Mouse (Mus musculus) layer of hippocampus, adult 9-10 months (tissue): ENCODE data around the gene Crybg3.
A peak's percentile ranks its signal among the peaks of the same experiment; 100 is the strongest.

ENCODE experiments used
- DNase-seq: peaks from one replicate; pipeline ENCODE4 v3.0.0; 2022; ENCODE audit warnings: low spot score

Crybg3 gene

DNA sequence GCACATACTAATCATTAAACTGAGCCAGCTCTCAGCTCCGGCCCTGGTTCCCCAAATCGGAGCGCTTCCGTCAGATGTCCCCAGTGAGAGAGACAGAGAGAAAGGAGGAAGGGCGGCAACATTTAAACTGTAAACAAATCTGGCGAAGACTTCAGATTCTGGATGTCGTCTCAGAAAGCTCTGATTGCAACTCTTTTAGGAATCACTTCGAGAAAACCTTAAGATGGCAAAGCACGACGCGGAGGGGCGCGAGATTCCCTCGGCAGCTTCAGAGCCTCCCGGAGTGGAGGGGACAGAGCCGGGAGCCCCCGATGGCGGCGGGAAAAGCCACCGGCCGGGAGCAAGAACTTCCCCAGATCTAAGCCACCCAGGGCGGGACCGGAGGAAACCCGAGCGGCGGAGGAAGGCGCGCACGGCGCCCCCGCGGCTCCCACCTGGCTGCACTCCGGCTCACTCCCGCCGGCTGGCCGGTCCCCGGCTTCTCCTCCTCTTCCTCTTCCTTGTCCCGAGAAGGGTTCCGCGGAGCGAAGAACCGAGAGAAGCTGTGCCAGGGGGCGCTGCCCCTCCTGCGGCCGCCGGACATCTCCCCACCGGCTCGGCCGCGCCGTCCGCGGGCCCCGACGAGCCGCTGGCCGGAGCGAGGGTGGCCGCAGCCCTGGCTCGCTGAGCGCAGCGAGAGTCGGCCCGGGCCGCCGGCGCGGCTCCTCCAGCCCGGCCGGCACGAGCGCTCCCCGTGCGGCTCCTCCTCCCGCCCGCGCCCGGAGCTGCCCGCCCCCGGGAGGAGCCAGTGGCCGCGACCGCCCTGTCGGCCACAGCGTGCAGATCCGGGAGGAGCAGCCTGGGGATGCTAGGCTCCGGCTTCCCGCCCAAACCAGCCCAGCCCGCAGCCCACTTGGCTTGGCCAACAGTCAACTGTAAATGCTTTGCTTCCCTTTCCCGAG lies at the start of gene Crybg3:
TSS of gene Crybg3 (minus strand) at position 669 of the 941 bp plus-strand sequence.
- no peak for DNase-seq

DNA sequence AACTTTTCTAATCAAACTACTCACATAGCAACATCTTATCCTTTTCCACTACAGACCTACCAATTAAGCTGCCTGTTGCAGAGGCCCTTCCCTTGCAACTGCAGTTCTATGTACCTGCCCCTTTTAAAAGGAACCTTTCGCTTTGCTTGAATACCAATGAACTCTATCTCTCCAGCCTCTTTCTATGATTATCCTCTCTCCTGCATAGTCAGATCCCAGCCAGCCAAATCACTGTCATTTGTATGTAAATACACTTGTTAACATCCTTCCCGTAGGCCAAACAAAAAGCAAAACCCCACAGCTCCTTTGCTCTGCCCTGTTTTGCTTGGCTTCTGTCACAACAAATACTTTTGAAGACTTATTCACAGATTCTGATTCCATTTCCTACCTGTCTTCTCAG lies 43.0 kb upstream of the Crybg3 start:
- no peak for DNase-seq

- DNase-seq = no peak
These were observed 39.2 kb upstream of the Crybg3 start for GRCm38 (mm10) chr16:59639985-59640384.

GRCm38 (mm10) chr16:59639102-59639691 lies 38.4 kb upstream of the Crybg3 start, which contains the start of gene Arl6:
Gene Arl6, minus strand, starts transcription at chr16:59639391.
- DNase-seq = peak; percentile 83

DNA sequence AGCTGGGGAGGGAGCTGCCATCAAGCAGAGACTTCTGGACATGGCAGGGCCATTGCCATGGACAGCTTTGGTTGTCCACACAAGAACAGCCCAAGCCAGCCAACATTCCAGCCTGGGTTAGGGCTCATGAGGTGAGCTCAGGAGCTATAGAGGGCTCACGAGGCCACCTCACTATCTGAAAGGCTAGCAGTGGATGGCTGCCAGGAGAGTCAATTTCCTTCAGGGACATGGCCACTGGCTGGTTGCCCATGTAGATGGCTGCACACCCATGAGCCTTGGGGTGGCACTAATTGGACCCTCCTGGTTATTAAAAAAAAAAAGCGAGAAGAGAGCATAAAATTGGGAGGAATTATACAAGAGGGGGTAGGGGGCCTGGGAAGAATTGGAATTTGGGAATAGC lies 33.8 kb upstream of the Crybg3 start:
- DNase-seq = no peak

GRCm38 (mm10) chr16:59621554-59621953 lies 20.8 kb upstream of the Crybg3 start:
- no peak for DNase-seq

GRCm38 (mm10) chr16:59617167-59617566 lies 16.4 kb upstream of the Crybg3 start:
- DNase-seq = peak; percentile 55

DNA sequence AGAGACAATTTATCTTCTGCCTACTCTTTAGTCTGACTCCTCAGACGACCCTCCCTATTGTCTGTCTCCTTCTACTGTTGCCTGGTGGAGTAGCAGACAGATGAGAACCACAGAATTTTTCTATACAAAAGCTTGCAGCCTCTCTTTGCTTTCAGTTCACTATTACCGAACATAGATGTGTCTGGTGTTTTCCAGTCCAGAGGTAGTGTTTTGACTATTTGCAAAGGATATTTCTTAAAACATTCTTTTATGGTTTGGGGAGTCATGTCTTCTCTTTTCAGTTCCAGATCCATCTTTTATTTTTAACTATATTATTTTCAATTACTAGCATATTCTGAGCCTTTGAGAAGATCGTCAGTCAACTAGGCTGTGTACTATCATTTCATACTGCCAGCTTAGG lies 14.9 kb upstream of the Crybg3 start:
- DNase-seq = no peak

- DNase-seq = no peak
These were observed 10.0 kb upstream of the Crybg3 start for GRCm38 (mm10) chr16:59610750-59611149.

DNA sequence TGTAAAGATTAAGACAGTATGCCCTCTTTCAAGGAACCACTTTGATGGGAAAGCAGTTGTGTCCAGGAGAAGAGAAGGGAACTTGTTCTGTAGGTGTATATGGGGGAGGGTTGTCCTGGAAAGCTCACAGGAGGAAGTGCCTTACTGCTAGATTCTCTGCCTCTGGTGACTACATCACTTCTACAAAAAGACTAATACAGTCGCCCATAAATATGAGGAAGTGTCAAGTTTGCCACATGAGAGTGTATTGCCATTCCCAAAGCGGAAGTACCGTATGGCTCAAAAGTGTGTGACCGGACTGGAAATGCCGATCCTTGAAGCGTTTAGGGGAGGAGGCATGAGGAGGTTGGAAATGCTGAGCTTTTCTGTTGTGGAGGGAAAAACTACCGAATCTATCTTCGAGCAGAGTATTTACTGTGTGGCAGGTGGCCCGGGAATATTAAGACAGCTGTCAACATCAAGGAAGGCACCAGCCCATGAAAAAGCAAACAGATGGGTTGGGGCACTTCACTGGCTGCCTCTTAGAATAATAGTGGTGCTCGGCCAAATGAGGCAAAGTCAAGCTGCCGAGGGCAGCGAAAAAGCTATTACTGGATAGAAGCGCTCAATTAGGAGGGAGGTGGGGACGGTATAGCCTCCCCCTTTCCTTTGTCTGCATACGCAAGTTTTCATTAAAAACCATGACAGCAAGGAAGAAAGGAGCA lies 3.5 kb upstream of the Crybg3 start:
- DNase-seq = no peak

- DNase-seq = no peak
These were observed 1.1 kb downstream of the Crybg3 start for GRCm38 (mm10) chr16:59599411-59600265.

DNA sequence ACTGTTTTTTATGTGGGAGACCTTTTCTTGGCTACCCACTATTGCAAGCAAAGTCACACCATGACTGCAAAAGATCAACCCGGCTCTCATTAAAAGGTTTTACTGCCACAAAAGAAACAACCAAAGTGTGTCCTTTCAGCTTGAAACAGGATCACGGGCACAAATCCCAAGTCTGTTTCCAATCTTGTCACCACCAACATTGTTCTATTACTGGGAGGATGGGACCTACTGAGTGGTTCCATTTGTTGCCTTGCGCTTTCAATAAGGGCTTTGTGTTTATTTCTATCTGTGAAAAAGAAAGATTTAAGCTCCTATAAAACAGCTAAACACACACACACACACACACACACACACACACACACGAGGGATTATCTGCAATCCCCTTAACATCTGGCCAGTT lies 1.8 kb downstream of the Crybg3 start:
- no peak for DNase-seq

- no peak for DNase-seq
These were observed 3.5 kb downstream of the Crybg3 start for GRCm38 (mm10) chr16:59597256-59597655.

DNA sequence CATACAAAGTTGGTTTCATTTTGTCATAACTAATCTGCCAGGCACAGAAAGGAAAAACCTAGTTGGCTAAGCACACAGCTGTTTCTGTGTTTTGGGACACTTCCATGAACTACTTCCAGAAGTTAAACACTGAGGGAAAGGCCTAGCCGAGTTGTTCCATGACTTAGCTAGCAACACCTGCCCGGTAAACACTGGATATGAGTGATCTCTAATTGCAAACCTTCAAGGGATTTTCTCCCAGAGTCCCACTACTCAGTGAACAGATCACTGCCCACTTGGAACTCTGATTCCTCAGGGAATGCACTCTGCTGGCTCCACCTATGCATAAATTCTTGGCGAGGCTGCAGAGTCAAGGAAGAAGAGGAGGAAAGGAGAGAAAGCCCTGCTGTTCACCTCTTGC lies 6.1 kb downstream of the Crybg3 start:
- no peak for DNase-seq

DNA sequence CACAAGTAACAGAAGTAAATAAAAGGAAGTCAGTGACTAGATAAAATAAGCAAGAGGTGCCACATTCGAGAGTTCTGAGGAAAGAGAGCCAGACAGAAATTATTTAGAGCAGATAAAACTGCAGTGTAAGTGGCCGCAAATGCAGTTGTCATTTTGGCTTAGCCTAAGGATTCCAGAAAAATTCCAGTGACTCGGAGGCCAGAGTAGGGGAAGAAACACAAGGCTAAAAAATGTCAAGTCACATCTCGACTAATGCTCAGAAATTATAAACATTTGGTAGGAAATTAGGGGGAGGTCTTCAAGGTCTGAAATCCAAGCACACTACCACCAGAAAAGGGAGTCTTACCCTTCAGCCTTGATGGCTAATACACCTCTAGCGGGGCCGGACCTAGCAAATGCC lies 10.0 kb downstream of the Crybg3 start:
- no peak for DNase-seq

GRCm38 (mm10) chr16:59588351-59589025 lies 12.3 kb downstream of the Crybg3 start:
- DNase-seq = no peak

DNA sequence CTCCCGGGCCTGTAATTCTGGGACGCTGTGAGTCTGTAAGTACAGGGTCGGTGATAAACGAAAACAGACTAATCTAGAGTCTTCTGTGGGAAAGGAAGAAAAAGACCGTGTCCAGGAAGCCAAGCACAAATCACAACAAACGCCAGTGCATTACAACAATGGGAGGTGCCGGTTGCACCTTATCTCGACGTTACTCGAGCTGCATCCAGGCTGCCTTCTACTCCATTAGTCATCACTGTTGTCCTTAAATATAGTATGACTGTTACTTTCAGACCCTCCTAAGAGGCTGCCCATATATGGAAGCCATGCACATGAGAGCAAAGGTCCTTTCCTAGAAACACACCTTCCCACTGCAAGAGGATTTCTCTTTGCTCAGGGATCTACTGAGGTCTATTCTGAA lies 13.0 kb downstream of the Crybg3 start:
- DNase-seq = no peak

DNA sequence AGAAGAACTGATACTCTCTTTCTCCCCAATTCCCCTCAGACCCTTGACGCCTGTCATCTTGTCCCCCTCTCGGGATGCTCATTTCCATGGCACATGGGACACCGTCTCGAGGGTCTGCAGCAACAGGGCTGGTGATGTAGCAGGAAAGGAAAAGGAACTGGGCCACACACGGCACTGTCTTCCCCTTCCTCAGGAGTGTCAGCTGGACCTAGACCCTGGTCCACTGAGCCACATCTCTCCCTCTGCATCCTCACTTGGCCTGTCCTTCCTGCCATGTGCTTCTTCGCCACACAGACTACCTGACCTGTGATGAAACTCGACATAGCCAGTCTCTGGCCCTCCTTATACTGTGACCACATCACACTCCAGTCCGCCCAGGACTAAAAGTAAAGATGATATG lies 13.9 kb downstream of the Crybg3 start:
- no peak for DNase-seq

DNA sequence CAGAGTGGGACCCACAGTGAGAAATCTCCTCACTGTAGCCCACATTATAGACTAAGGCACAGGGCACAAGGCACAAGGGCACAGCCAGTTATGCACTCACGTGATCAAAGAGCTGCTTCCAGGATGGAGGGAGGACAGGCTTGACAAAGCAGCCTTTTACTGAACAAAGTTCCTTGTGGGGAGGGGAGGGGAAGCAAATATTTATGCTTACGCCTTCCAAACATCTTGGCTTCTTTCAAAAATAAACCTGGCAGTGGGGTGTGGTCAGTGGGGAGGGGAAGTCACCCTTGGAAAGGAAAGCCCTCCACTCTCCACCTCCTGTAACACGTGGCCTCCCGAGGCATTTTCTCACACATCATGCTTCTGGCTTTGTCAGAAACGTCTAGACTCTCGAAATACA lies 14.5 kb downstream of the Crybg3 start:
- no peak for DNase-seq

DNA sequence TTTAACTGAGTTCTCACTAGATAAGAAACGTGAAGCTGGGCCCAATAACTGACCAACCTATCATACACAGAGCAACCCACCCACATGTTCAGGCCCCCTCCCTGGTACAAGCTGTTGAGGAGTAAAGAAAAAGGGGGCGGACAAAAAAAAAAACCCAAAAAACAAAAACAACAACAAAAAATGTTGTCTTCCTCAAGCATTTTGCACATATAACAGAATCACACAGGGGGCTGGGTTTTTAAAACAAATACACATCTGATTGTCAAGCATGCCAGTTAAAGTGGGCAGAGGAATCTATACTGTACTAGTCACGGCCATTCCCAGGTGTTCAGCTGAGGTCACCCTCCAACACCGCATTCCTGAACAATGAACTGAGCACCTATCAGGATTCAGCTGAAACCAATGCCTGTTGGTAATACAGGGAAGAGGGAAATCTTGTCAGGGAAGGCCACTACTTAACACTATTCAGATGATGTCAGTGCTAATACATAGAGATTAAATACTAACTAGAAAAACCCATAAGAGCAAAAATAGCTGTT lies 15.0 kb downstream of the Crybg3 start:
- no peak for DNase-seq

DNA sequence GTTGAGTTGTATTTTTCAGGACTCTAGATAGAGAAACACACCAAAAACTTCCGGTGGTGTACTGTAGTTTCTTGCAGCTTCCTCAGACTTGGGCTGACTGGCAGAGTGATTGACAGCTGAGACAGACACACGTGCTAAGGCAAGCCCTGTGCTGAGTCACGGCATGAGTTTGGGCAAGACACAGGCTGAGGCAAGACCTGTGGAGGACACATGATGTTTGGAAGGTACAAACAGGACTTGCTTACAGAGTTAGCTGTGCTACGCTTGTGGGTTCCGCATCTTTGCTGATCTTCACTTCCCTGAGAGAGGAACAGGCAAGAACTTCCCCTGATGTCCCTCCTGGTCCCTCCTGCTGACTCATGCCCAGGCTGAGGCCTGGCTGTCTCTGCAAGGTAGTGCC lies 17.3 kb downstream of the Crybg3 start:
- no peak for DNase-seq
